Mouse (Mus musculus) ovary, adult 18-20 months (tissue): ENCODE data around the gene Gm29609.

Experiments used
- DNase-seq: peaks from one replicate; pipeline ENCODE4 v3.0.0; 2022; ENCODE audit warnings: low spot score, mixed read lengths

Gene Gm29609

GRCm38 (mm10) chr5:31198170-31198569 is 18.5 kb upstream of the Gm29609 start:
- DNase-seq = no peak

- DNase-seq = no peak
Measured at GRCm38 (mm10) chr5:31197072-31197471, 17.4 kb upstream of the Gm29609 start.

GRCm38 (mm10) chr5:31196207-31196606 is 16.5 kb upstream of the Gm29609 start:
- no peak for DNase-seq

GRCm38 (mm10) chr5:31195671-31196070 is 16.0 kb upstream of the Gm29609 start:
- no peak for DNase-seq

GRCm38 (mm10) chr5:31194486-31195485 is 15.1 kb upstream of the Gm29609 start:
- DNase-seq = no peak

GRCm38 (mm10) chr5:31193631-31194281 is 14.0 kb upstream of the Gm29609 start:
- DNase-seq = no peak

- peak; percentile 99 for DNase-seq
Measured at GRCm38 (mm10) chr5:31192939-31193630, 13.4 kb upstream of the Gm29609 start, which contains the start of the genes Snx17 and Eif2b4. TSS of gene Snx17 (plus strand) at chr5:31193227. TSS of gene Eif2b4 (minus strand) at chr5:31193430.

GRCm38 (mm10) chr5:31192045-31192938 is 12.6 kb upstream of the Gm29609 start:
- no peak for DNase-seq

GRCm38 (mm10) chr5:31190201-31190600 is 10.5 kb upstream of the Gm29609 start:
- no peak for DNase-seq

- DNase-seq = no peak
Measured at GRCm38 (mm10) chr5:31188223-31188840, 8.6 kb upstream of the Gm29609 start.

GRCm38 (mm10) chr5:31183678-31184077 is 4.0 kb upstream of the Gm29609 start:
- no peak for DNase-seq

GRCm38 (mm10) chr5:31181183-31181770 is 1.6 kb upstream of the Gm29609 start:
- DNase-seq = no peak

GRCm38 (mm10) chr5:31179301-31179765 is 378 bp downstream of the Gm29609 start:
- no peak for DNase-seq

- DNase-seq = no peak
Measured at GRCm38 (mm10) chr5:31168630-31169029, 11.1 kb downstream of the Gm29609 start.

- no peak for DNase-seq
Measured at GRCm38 (mm10) chr5:31164878-31165277, 14.8 kb downstream of the Gm29609 start.

- no peak for DNase-seq
Measured at GRCm38 (mm10) chr5:31162462-31162861, 17.2 kb downstream of the Gm29609 start.

GRCm38 (mm10) chr5:31154152-31154553 is 25.6 kb downstream of the Gm29609 start, which contains the start of gene Mpv17:
TSS of gene Mpv17 (minus strand) at chr5:31154251.
- DNase-seq = peak; percentile 78

GRCm38 (mm10) chr5:31153516-31154151 is 26.1 kb downstream of the Gm29609 start:
- no peak for DNase-seq

GRCm38 (mm10) chr5:31151746-31152145 is 28.0 kb downstream of the Gm29609 start:
- DNase-seq = no peak

- no peak for DNase-seq
Measured at GRCm38 (mm10) chr5:31149781-31150180, 29.9 kb downstream of the Gm29609 start.
